Mouse (Mus musculus): ENCODE data around the gene Myh3. TPM values are rescaled to one million over a fixed set of nuclear protein-coding genes. Genes with fewer than 3 reads are reported as not detected.

Myh3 gene
- total and polyA plus RNA-seq, 2 experiments from 2014 or later, result 0.24 TPM

- DNase-seq (peak; percentile 85), ATAC-seq (peak; percentile 98)
- TF ChIP-seq CTCF (IDR thresholded peaks at IDR 0.05; ENCODE audit: low read depth), result peak; percentile 77
- peak within 1 kb of the TSS; percentile 58 for H3K4me2 ChIP-seq (ENCODE audit: low read depth)
- H3K27ac ChIP-seq (ENCODE audit: low read depth, low read length), result peak within 1 kb of the TSS; percentile 70
- H3K9me3 ChIP-seq (ENCODE audit: low read length), result no peaks in the 10 kb centered on the region
- H3K4me1 ChIP-seq (ENCODE audit: insufficient read depth), result peaks cover 8% of the 10 kb centered on the region
- H3K4me3 ChIP-seq (ENCODE audit: low read depth, low read length), result peak within 1 kb of the TSS; percentile 94
- under 1% methylated on average over 50 of the region's 50 CpGs for WGBS
- peaks cover 19% of the 10 kb centered on the region for H3K36me3 ChIP-seq (ENCODE audit: insufficient read depth)
- H3K9ac ChIP-seq, result peak within 1 kb of the TSS; percentile 75
- H3K27me3 ChIP-seq (ENCODE audit: insufficient read depth, low read length), result no peaks in the 10 kb centered on the region
These were observed 25.7 kb upstream of the Myh3 start, which contains the start of the genes Adprm and Sco1 for GRCm38 (mm10) chr11:67052321-67052952. TSS of gene Adprm (minus strand) at chr11:67052594. TSS of gene Sco1 (plus strand) at chr11:67052670.

DNA sequence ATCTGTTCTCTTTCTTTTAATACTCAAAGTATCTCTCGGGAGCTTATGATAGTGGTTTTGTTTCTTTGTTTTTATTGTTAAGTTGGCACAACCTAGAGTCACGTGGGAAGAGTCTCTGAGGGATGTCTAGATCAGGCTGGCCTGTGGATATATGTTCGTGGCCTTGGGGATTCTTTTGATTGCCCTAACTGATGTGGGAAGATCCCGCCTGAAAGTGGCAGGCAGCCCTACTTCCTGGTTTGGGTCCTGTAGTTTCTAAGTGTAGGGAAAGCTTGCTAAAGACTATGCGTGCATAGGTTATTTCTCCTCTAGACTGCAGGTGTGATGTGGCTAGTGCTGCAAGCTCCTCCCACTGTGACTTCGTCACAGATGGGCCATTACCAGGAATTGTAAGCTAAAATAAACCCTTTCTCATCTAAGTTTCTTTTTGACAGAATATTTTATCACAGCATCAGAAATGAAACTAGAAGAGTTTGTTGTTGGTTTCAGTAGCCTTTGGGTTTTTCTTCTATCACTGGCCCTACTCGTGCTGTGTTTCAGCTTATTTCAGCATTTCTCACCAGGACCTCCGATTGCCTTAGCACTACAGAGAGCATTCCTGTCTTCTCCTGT lies 23.2 kb upstream of the Myh3 start:
- Histone ChIP-seq H3K9me3 (ENCODE audit: low read length) (no peaks in the 10 kb centered on the region), H3K9ac (no peak overlapping the region), H3K4me1 (ENCODE audit: insufficient read depth) (peaks cover 8% of the 10 kb centered on the region), H3K4me2 (ENCODE audit: low read depth) (no peak overlapping the region), H3K4me3 (ENCODE audit: low read depth, low read length) (no peak overlapping the region), H3K27ac (ENCODE audit: low read depth, low read length) (no peak overlapping the region), H3K27me3 (ENCODE audit: insufficient read depth, low read length) (no peaks in the 10 kb centered on the region), H3K36me3 (ENCODE audit: insufficient read depth) (peaks cover 36% of the 10 kb centered on the region)
- DNase-seq, result no peak
- no peak for TF ChIP-seq CTCF (IDR thresholded peaks at IDR 0.05; ENCODE audit: low read depth)
- 90% methylated on average over 8 of the region's 8 CpGs for WGBS
- ATAC-seq, result no peak

- H3K27ac ChIP-seq (ENCODE audit: low read depth, low read length), result no peak overlapping the region
- no peaks in the 10 kb centered on the region for H3K4me1 ChIP-seq (ENCODE audit: insufficient read depth)
- H3K9ac ChIP-seq, result no peak overlapping the region
- 92% methylated on average over 2 of the region's 2 CpGs for WGBS
- no peaks in the 10 kb centered on the region for H3K9me3 ChIP-seq (ENCODE audit: low read length)
- ATAC-seq (no peak), DNase-seq (no peak)
- H3K4me3 ChIP-seq (ENCODE audit: low read depth, low read length), result no peak overlapping the region
- H3K4me2 ChIP-seq (ENCODE audit: low read depth), result no peak overlapping the region
- H3K27me3 ChIP-seq (ENCODE audit: insufficient read depth, low read length), result no peaks in the 10 kb centered on the region
- peaks cover 65% of the 10 kb centered on the region for H3K36me3 ChIP-seq (ENCODE audit: insufficient read depth)
- no peak for TF ChIP-seq CTCF (IDR thresholded peaks at IDR 0.05; ENCODE audit: low read depth)
These were observed 16.8 kb upstream of the Myh3 start for GRCm38 (mm10) chr11:67061311-67061710.

- no peak for TF ChIP-seq CTCF (IDR thresholded peaks at IDR 0.05; ENCODE audit: low read depth)
- Histone ChIP-seq H3K4me3 (ENCODE audit: low read depth, low read length) (no peak overlapping the region), H3K27me3 (ENCODE audit: insufficient read depth, low read length) (no peaks in the 10 kb centered on the region), H3K27ac (ENCODE audit: low read depth, low read length) (no peak overlapping the region), H3K4me2 (ENCODE audit: low read depth) (no peak overlapping the region), H3K9ac (no peak overlapping the region), H3K9me3 (ENCODE audit: low read length) (no peaks in the 10 kb centered on the region), H3K4me1 (ENCODE audit: insufficient read depth) (no peaks in the 10 kb centered on the region), H3K36me3 (ENCODE audit: insufficient read depth) (peaks cover 52% of the 10 kb centered on the region)
- no peak for ATAC-seq
- no peak for DNase-seq
- 87% methylated on average over 3 of the region's 3 CpGs for WGBS
These were observed 15.4 kb upstream of the Myh3 start for GRCm38 (mm10) chr11:67062726-67063125.

GRCm38 (mm10) chr11:67067741-67068140 lies 10.4 kb upstream of the Myh3 start:
- Histone ChIP-seq H3K27me3 (ENCODE audit: insufficient read depth, low read length) (no peaks in the 10 kb centered on the region), H3K27ac (ENCODE audit: low read depth, low read length) (no peak overlapping the region), H3K9me3 (ENCODE audit: low read length) (no peaks in the 10 kb centered on the region), H3K4me3 (ENCODE audit: low read depth, low read length) (no peak overlapping the region), H3K9ac (no peak overlapping the region), H3K36me3 (ENCODE audit: insufficient read depth) (peaks cover 24% of the 10 kb centered on the region), H3K4me2 (ENCODE audit: low read depth) (no peak overlapping the region), H3K4me1 (ENCODE audit: insufficient read depth) (no peaks in the 10 kb centered on the region)
- no peak for TF ChIP-seq CTCF (IDR thresholded peaks at IDR 0.05; ENCODE audit: low read depth)
- ATAC-seq (no peak), DNase-seq (no peak)
- 96% methylated on average over 3 of the region's 3 CpGs for whole genome bisulfite sequencing

- DNase-seq, result no peak
- Histone ChIP-seq H3K4me3 (ENCODE audit: low read depth, low read length) (no peak overlapping the region), H3K27me3 (ENCODE audit: insufficient read depth, low read length) (no peaks in the 10 kb centered on the region), H3K4me1 (ENCODE audit: insufficient read depth) (no peaks in the 10 kb centered on the region), H3K9ac (no peak overlapping the region), H3K27ac (ENCODE audit: low read depth, low read length) (no peak overlapping the region), H3K4me2 (ENCODE audit: low read depth) (no peak overlapping the region), H3K36me3 (ENCODE audit: insufficient read depth) (no peaks in the 10 kb centered on the region), H3K9me3 (ENCODE audit: low read length) (no peaks in the 10 kb centered on the region)
- TF ChIP-seq CTCF (IDR thresholded peaks at IDR 0.05; ENCODE audit: low read depth), result no peak
- WGBS, result 67% methylated on average over 15 of the region's 15 CpGs
- no peak; the same call in 1 of the 2 replicates for ATAC-seq
These were observed 5.4 kb upstream of the Myh3 start for GRCm38 (mm10) chr11:67072615-67073130.

DNA sequence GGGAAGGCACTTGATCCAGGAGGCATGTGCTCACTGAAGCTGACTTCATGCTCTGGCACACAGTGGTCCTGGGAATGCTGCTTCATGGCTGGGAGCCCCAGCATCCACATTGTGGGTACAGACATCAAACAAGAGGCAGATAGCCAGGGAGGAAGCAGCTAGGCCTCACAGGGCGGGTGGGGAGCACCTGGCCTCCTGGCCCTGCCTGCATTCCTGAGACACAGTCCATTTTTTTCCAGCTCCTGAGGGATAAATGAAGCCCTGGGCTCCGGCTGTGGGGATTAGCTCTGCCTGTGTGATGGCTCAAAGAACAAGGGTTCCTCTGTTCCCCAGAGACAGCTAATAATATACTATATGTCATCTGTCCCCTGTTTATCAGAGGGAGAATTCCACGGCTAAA lies 3.1 kb upstream of the Myh3 start:
- no peak for TF ChIP-seq CTCF (IDR thresholded peaks at IDR 0.05; ENCODE audit: low read depth)
- no peak overlapping the region for H3K9ac ChIP-seq
- 29% methylated on average over 3 of the region's 3 CpGs for WGBS
- no peak for DNase-seq
- no peak overlapping the region for H3K27ac ChIP-seq (ENCODE audit: low read depth, low read length)
- no peaks in the 10 kb centered on the region for H3K27me3 ChIP-seq (ENCODE audit: insufficient read depth, low read length)
- no peak overlapping the region for H3K4me2 ChIP-seq (ENCODE audit: low read depth)
- H3K4me1 ChIP-seq (ENCODE audit: insufficient read depth), result no peaks in the 10 kb centered on the region
- H3K4me3 ChIP-seq (ENCODE audit: low read depth, low read length), result no peak overlapping the region
- no peak for ATAC-seq
- no peaks in the 10 kb centered on the region for H3K9me3 ChIP-seq (ENCODE audit: low read length)
- no peaks in the 10 kb centered on the region for H3K36me3 ChIP-seq (ENCODE audit: insufficient read depth)
